Mouse (Mus musculus) embryonic fibroblast, embryonic 13.5 days (primary cell): ENCODE data around the gene Timm17b.

Source experiments
- CTCF ChIP-seq: IDR thresholded peaks from 2 replicates; pipeline ENCODE4 v1.5.1; 2011; ENCODE audit warnings: mild to moderate bottlenecking, control low read depth, low read length, moderate library complexity, borderline replicate concordance; ENCODE audit not compliant: insufficient read depth
- POLR2A ChIP-seq: IDR thresholded peaks from 2 replicates; pipeline ENCODE4 v1.6.1; 2011; ENCODE audit warnings: low read depth, mild to moderate bottlenecking, control low read depth, low read length, moderate library complexity

- TF ChIP-seq CTCF (no peak), POLR2A (no peak)
Measured at GRCm38 (mm10) chrX:7922032-7922431, 22.9 kb downstream of the Timm17b start.
